Mouse (Mus musculus): ENCODE results near the gene Ankrd44. TPM values are rescaled to one million over a fixed set of nuclear protein-coding genes. Genes with fewer than 3 reads are reported as not detected.
A peak's percentile ranks its signal among the peaks of the same experiment; 100 is the strongest.

The Ankrd44 gene
- polyA plus RNA-seq, 1 experiment from 2014 or later: 29.9 TPM

DNA sequence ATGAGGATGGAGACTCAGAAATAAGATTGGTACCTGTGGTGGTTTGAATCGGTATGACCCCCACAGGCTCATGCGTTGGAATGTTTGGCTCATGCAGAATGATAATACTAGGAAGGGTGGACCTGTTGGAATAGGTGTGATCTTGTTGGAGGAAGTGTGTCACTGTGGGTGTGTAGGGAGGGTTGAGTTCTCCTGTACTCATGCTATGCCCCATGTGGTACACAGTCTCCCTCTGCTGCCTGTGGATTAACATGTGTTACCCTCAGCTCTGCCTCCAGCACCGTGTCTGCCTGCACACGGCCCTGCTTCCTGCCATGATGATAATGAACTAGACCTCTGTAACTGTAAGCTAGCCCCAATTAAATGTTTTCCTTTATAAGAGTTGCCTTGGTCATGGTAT, 28.7 kb upstream of the Ankrd44 start:
- H3K9ac ChIP-seq (ENCODE audit: low read depth, low read length): no peak overlapping the region

GRCm38 (mm10) chr1:54944648-54945047, 18.5 kb upstream of the Ankrd44 start:
- Histone ChIP-seq H3K9me3 (replicated peaks; ENCODE audit: control insufficient read depth, low read length, poor library complexity, severe bottlenecking) (no peaks in the 10 kb centered on the region), H3K4me3 (ENCODE audit: low read depth, low read length) (no peak overlapping the region), H3K4me2 (ENCODE audit: low read length) (no peak overlapping the region), H3K27ac (ENCODE audit: low read length) (no peak overlapping the region), H3K36me3 (ENCODE audit: control insufficient read depth, insufficient read depth, low read length) (no peaks in the 10 kb centered on the region), H3K4me1 (ENCODE audit: control insufficient read depth, insufficient read depth, low read length) (no peaks in the 10 kb centered on the region), H3K9ac (ENCODE audit: low read depth, low read length) (no peak overlapping the region), H3K27me3 (ENCODE audit: control insufficient read depth, insufficient read depth, low read depth, low read length) (no peaks in the 10 kb centered on the region)
- ATAC-seq: no peak
- 81% methylated on average over 3 of the region's 3 CpGs for WGBS

More for the DNA sequence above, 28.7 kb upstream of the Ankrd44 start:
- no peak overlapping the region for H3K4me3 ChIP-seq (ENCODE audit: low read depth, low read length)
- H3K9me3 ChIP-seq (replicated peaks; ENCODE audit: control insufficient read depth, low read length, poor library complexity, severe bottlenecking): no peaks in the 10 kb centered on the region
- no peaks in the 10 kb centered on the region for H3K27me3 ChIP-seq (ENCODE audit: control insufficient read depth, insufficient read depth, low read depth, low read length)
- H3K4me2 ChIP-seq (ENCODE audit: low read length): no peak overlapping the region
- H3K4me1 ChIP-seq (ENCODE audit: control insufficient read depth, insufficient read depth, low read length): no peaks in the 10 kb centered on the region
- H3K36me3 ChIP-seq (ENCODE audit: control insufficient read depth, insufficient read depth, low read length): no peaks in the 10 kb centered on the region
- no peak for ATAC-seq
- no peak overlapping the region for H3K27ac ChIP-seq (ENCODE audit: low read length)
- WGBS: 90% methylated on average over 4 of the region's 4 CpGs

GRCm38 (mm10) chr1:54935466-54935865, 9.3 kb upstream of the Ankrd44 start:
- H3K4me3 ChIP-seq (ENCODE audit: low read depth, low read length): no peak overlapping the region
- H3K4me2 ChIP-seq (ENCODE audit: low read length): no peak overlapping the region
- 86% methylated on average over 3 of the region's 3 CpGs for WGBS
- no peaks in the 10 kb centered on the region for H3K4me1 ChIP-seq (ENCODE audit: control insufficient read depth, insufficient read depth, low read length)
- H3K9ac ChIP-seq (ENCODE audit: low read depth, low read length): no peak overlapping the region
- no peaks in the 10 kb centered on the region for H3K27me3 ChIP-seq (ENCODE audit: control insufficient read depth, insufficient read depth, low read depth, low read length)
- no peak for ATAC-seq
- H3K9me3 ChIP-seq (replicated peaks; ENCODE audit: control insufficient read depth, low read length, poor library complexity, severe bottlenecking): no peaks in the 10 kb centered on the region
- H3K27ac ChIP-seq (ENCODE audit: low read length): no peak overlapping the region
- H3K36me3 ChIP-seq (ENCODE audit: control insufficient read depth, insufficient read depth, low read length): no peaks in the 10 kb centered on the region

DNA sequence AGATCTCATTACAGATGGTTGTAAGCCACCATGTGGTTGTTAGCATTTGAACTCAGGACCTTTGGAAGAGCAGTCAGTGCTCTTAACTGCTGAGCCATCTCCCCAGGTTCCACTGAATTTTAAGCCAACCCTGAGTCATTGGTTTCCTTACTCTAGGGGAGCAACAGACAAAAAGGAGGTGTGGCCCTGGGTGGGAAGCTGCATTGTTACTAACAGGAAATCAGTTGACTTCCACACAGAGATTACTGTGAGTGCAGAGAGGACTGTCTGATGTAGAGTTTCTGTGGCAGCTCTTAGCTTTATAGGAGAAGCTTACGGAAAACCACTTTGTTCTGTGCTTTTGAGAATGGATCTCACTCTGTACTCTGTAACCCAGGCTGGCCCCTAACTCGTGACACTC, 8.7 kb upstream of the Ankrd44 start:
- no peaks in the 10 kb centered on the region for H3K36me3 ChIP-seq (ENCODE audit: control insufficient read depth, insufficient read depth, low read length)
- H3K27ac ChIP-seq (ENCODE audit: low read length): no peak overlapping the region
- no peaks in the 10 kb centered on the region for H3K9me3 ChIP-seq (replicated peaks; ENCODE audit: control insufficient read depth, low read length, poor library complexity, severe bottlenecking)
- ATAC-seq: no peak
- no peaks in the 10 kb centered on the region for H3K4me1 ChIP-seq (ENCODE audit: control insufficient read depth, insufficient read depth, low read length)
- H3K9ac ChIP-seq (ENCODE audit: low read depth, low read length): no peak overlapping the region
- 62% methylated on average over 2 of the region's 2 CpGs for WGBS
- H3K4me3 ChIP-seq (ENCODE audit: low read depth, low read length): no peak overlapping the region
- no peaks in the 10 kb centered on the region for H3K27me3 ChIP-seq (ENCODE audit: control insufficient read depth, insufficient read depth, low read depth, low read length)
- no peak overlapping the region for H3K4me2 ChIP-seq (ENCODE audit: low read length)

DNA sequence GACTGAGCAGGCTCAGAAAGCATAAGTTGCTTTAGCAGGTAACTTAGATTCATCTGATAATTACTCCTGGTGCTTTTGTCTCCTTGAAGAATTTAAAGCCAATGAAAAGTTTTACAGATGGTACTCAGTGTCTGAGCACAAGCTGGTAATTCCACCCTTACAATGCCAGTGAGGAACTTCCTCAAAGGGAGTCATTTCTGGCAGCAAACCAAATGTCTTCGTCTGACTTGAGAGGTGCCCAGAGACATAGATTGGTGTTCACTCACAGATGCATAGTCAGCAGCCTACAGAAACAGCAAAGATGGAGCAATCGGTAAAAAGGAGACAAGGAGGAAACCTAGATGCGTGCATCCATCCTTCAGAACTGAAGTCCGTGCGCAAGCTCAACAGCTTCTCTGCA, 7.5 kb upstream of the Ankrd44 start:
- Histone ChIP-seq H3K4me2 (ENCODE audit: low read length) (no peak overlapping the region), H3K4me3 (ENCODE audit: low read depth, low read length) (no peak overlapping the region), H3K9me3 (replicated peaks; ENCODE audit: control insufficient read depth, low read length, poor library complexity, severe bottlenecking) (no peaks in the 10 kb centered on the region), H3K36me3 (ENCODE audit: control insufficient read depth, insufficient read depth, low read length) (no peaks in the 10 kb centered on the region), H3K4me1 (ENCODE audit: control insufficient read depth, insufficient read depth, low read length) (no peaks in the 10 kb centered on the region), H3K9ac (ENCODE audit: low read depth, low read length) (no peak overlapping the region), H3K27ac (ENCODE audit: low read length) (no peak overlapping the region), H3K27me3 (ENCODE audit: control insufficient read depth, insufficient read depth, low read depth, low read length) (no peaks in the 10 kb centered on the region)
- 88% methylated on average over 5 of the region's 5 CpGs for WGBS
- ATAC-seq: no peak

DNA sequence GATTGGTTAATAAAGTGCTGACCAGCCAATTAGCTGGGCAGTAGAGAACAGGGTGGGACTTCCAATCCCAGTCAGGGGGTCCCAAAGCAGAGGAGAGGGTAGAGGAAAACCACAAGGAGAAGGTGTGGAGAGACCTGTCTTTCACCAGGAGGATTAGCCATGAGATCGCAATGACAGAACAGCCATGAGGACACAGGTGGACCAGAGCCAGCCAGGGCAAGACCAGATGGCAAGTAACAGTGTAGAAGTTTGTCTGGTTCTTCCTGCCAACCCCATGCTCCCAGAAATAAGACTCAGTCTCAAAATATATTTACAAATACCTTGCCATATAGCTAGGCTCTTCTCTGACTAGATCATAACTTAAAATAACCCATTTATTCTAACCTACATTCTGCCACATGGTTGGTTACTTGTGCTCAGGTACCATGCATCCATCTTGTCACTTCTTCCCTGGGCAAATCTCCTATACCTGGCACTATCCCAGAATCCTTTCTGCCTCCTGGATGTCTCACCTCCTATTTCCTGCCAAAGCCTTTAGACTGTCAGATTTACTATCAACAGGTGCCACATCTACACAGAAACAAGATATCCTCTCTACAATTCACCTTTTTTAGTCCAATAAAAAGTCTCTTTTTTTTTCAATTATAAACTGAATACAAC, 6.4 kb upstream of the Ankrd44 start:
- Histone ChIP-seq H3K9me3 (replicated peaks; ENCODE audit: control insufficient read depth, low read length, poor library complexity, severe bottlenecking) (no peaks in the 10 kb centered on the region), H3K4me2 (ENCODE audit: low read length) (no peak overlapping the region), H3K4me3 (ENCODE audit: low read depth, low read length) (no peak overlapping the region), H3K9ac (ENCODE audit: low read depth, low read length) (no peak overlapping the region), H3K27me3 (ENCODE audit: control insufficient read depth, insufficient read depth, low read depth, low read length) (no peaks in the 10 kb centered on the region), H3K27ac (ENCODE audit: low read length) (no peak overlapping the region), H3K4me1 (ENCODE audit: control insufficient read depth, insufficient read depth, low read length) (no peaks in the 10 kb centered on the region), H3K36me3 (ENCODE audit: control insufficient read depth, insufficient read depth, low read length) (no peaks in the 10 kb centered on the region)
- 86% methylated on average over 1 of the region's 1 CpGs for WGBS
- ATAC-seq: no peak

- Histone ChIP-seq H3K27me3 (ENCODE audit: control insufficient read depth, insufficient read depth, low read depth, low read length) (no peaks in the 10 kb centered on the region), H3K4me3 (ENCODE audit: low read depth, low read length) (no peak overlapping the region), H3K4me1 (ENCODE audit: control insufficient read depth, insufficient read depth, low read length) (no peaks in the 10 kb centered on the region), H3K9ac (ENCODE audit: low read depth, low read length) (no peak overlapping the region), H3K27ac (ENCODE audit: low read length) (no peak overlapping the region), H3K36me3 (ENCODE audit: control insufficient read depth, insufficient read depth, low read length) (no peaks in the 10 kb centered on the region), H3K4me2 (ENCODE audit: low read length) (no peak overlapping the region), H3K9me3 (replicated peaks; ENCODE audit: control insufficient read depth, low read length, poor library complexity, severe bottlenecking) (no peaks in the 10 kb centered on the region)
- 81% methylated on average over 5 of the region's 5 CpGs for WGBS
- no peak for ATAC-seq
These were observed 5.0 kb upstream of the Ankrd44 start for GRCm38 (mm10) chr1:54931231-54931630.

- no peak for ATAC-seq
- no peaks in the 10 kb centered on the region for H3K9me3 ChIP-seq (replicated peaks; ENCODE audit: control insufficient read depth, low read length, poor library complexity, severe bottlenecking)
- H3K4me1 ChIP-seq (ENCODE audit: control insufficient read depth, insufficient read depth, low read length): no peaks in the 10 kb centered on the region
- H3K27me3 ChIP-seq (ENCODE audit: control insufficient read depth, insufficient read depth, low read depth, low read length): no peaks in the 10 kb centered on the region
- H3K4me2 ChIP-seq (ENCODE audit: low read length): no peak overlapping the region
- no peaks in the 10 kb centered on the region for H3K36me3 ChIP-seq (ENCODE audit: control insufficient read depth, insufficient read depth, low read length)
- no peak overlapping the region for H3K9ac ChIP-seq (ENCODE audit: low read depth, low read length)
- no peak overlapping the region for H3K27ac ChIP-seq (ENCODE audit: low read length)
- H3K4me3 ChIP-seq (ENCODE audit: low read depth, low read length): no peak overlapping the region
- WGBS: 75% methylated on average over 8 of the region's 8 CpGs
These were observed 4.5 kb upstream of the Ankrd44 start for GRCm38 (mm10) chr1:54930670-54931200.

DNA sequence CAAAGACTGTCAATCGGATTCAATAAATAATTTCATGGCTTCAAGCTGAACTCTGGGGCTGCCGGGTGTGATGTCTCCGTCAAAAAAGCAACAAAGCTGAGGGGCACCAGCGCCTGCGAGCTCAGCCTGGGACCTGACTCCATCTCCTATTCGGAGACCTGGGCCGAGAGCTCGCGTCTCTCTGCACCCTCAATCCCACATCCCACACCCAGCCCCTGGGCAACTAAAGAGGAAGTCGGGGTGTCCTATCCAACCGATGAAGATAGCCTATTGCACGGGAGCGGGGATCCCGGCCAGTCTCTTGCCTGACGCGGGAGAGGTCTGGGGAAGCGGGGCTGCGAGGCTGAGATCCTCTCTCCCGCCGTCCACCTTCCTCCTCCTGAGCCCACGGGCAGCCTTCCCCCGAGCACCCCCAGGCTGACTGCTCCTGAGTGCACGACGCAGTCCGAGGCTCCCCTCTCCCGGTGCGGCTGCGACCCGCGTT, 694 bp downstream of the Ankrd44 start:
- 0% methylated on average over 24 of the region's 30 CpGs for WGBS
- Histone ChIP-seq H3K9me3 (replicated peaks; ENCODE audit: control insufficient read depth, low read length, poor library complexity, severe bottlenecking) (no peaks in the 10 kb centered on the region), H3K4me2 (ENCODE audit: low read length) (peak overlapping the region; percentile 57), H3K27ac (ENCODE audit: low read length) (peak overlapping the region; percentile 97), H3K4me1 (ENCODE audit: control insufficient read depth, insufficient read depth, low read length) (peaks cover 18% of the 10 kb centered on the region), H3K36me3 (ENCODE audit: control insufficient read depth, insufficient read depth, low read length) (no peaks in the 10 kb centered on the region), H3K4me3 (ENCODE audit: low read depth, low read length) (peak overlapping the region; percentile 79), H3K9ac (ENCODE audit: low read depth, low read length) (peak overlapping the region; percentile 98), H3K27me3 (ENCODE audit: control insufficient read depth, insufficient read depth, low read depth, low read length) (no peaks in the 10 kb centered on the region)
- ATAC-seq: no peak; the same call in 1 of the 2 replicates
